Mouse (Mus musculus) lung, embryonic 14.5 days (tissue): ENCODE measurements at regions not wholly inside any gene's neighbourhood (a gene's known extent, or its start where the extent isn't known, plus 50 kb on each side); places are given as distances from the start of the nearest gene placed in this dataset.

Experiments
- ATAC-seq: fragments of 200-750 bp; cut with Nextera tagmentation; 2 replicates; pipeline ENCODE4 v1.8.0; 2017; ENCODE audit warnings: mild to moderate bottlenecking, moderate TSS enrichment, moderate library complexity; ENCODE audit not compliant: insufficient read depth
- DNase-seq: peaks from one replicate; pipeline ENCODE4 v3.0.0-alpha.2; 2015
- H3K27ac ChIP-seq: fragments of 300-500 bp; sonication (generic); 2 replicates; pipeline ENCODE4 v1.5.1; 2014; ENCODE audit warnings: low read depth, mild to moderate bottlenecking, moderate library complexity
- H3K27me3 ChIP-seq: fragments of 300-500 bp; sonication (generic); 2 replicates; pipeline ENCODE4 v1.6.1; 2014; ENCODE audit warnings: low read length, control low read depth; ENCODE audit not compliant: insufficient read depth
- H3K36me3 ChIP-seq: fragments of 300-500 bp; sonication (generic); 2 replicates; pipeline ENCODE4 v1.6.1; 2014; ENCODE audit warnings: control low read depth; ENCODE audit not compliant: insufficient read depth
- H3K4me1 ChIP-seq: fragments of 300-500 bp; sonication (generic); 2 replicates; pipeline ENCODE4 v1.6.1; 2014; ENCODE audit warnings: antibody characterized with exemption, control low read depth; ENCODE audit not compliant: insufficient read depth
- H3K4me2 ChIP-seq: fragments of 300-500 bp; sonication (generic); 2 replicates; pipeline ENCODE4 v1.6.1; 2014; ENCODE audit warnings: mild to moderate bottlenecking
- H3K4me3 ChIP-seq: fragments of 300-500 bp; sonication (generic); 2 replicates; pipeline ENCODE4 v1.5.1; 2014; ENCODE audit warnings: low read depth, low read length
- H3K9ac ChIP-seq: fragments of 300-500 bp; sonication (generic); 2 replicates; pipeline ENCODE4 v1.6.1; 2014
- H3K9me3 ChIP-seq: fragments of 300-500 bp; sonication (generic); 2 replicates; pipeline ENCODE4 v1.6.1; 2016; ENCODE audit warnings: low read depth, low read length, control low read depth
- CTCF ChIP-seq: IDR thresholded peaks from 2 replicates; pipeline ENCODE4 v1.5.1; 2016; ENCODE audit warnings: antibody characterized with exemption, low read depth
- WGBS: fragments of 180-500 bp; shearing (Covaris S2); extraction: QIAGEN DNeasy Blood & Tissue Kit; methylation state at CpG from one replicate; pipeline ENCODE4 v1.1.7; 2014; 5-methylcytosine and 5-hydroxymethylcytosine counted together

DNA sequence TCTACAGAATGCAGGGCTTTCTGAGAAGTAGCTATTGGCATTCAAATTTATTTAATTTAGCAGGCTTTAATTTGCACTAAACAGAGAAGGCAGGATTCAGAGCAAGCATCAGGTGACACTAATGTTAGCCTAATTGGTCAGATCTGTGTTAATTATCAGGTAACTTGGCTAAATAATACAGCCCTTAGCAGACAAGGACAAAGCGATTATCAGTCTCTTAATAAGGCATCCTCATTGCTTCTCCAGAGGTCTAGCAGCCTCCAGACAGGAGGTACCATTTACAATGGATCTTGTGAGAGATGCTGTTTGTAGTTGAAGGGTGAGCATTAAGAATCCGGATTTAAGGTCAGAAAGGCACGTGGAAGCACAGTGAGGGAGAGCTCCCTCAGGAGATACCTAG is 253.7 kb upstream of the Fam92a start:
- Histone ChIP-seq H3K27me3 (no peaks in the 10 kb centered on the region), H3K27ac (no peak overlapping the region), H3K9me3 (no peaks in the 10 kb centered on the region), H3K4me2 (no peak overlapping the region), H3K9ac (no peak overlapping the region), H3K4me3 (no peak overlapping the region), H3K4me1 (no peaks in the 10 kb centered on the region), H3K36me3 (no peaks in the 10 kb centered on the region)
- 50% methylated on average over 3 of the region's 3 CpGs for WGBS
- no peak for TF ChIP-seq CTCF
- no peak for ATAC-seq
- DNase-seq = no peak

GRCm38 (mm10) chr4:12421628-12422319 is 250.0 kb upstream of the Fam92a start:
- DNase-seq = peak; percentile 30
- no peak overlapping the region for H3K9ac ChIP-seq
- no peak overlapping the region for H3K4me2 ChIP-seq
- H3K4me1 ChIP-seq = no peaks in the 10 kb centered on the region
- no peaks in the 10 kb centered on the region for H3K27me3 ChIP-seq
- no peak for TF ChIP-seq CTCF
- H3K9me3 ChIP-seq = no peaks in the 10 kb centered on the region
- H3K4me3 ChIP-seq = no peak overlapping the region
- ATAC-seq = no peak
- 56% methylated on average over 16 of the region's 16 CpGs for WGBS
- no peak overlapping the region for H3K27ac ChIP-seq
- no peaks in the 10 kb centered on the region for H3K36me3 ChIP-seq

GRCm38 (mm10) chr4:12418086-12418485 is 246.3 kb upstream of the Fam92a start:
- Histone ChIP-seq H3K9ac (no peak overlapping the region), H3K36me3 (no peaks in the 10 kb centered on the region), H3K9me3 (no peaks in the 10 kb centered on the region), H3K4me3 (no peak overlapping the region), H3K4me1 (no peaks in the 10 kb centered on the region), H3K27me3 (no peaks in the 10 kb centered on the region), H3K4me2 (no peak overlapping the region), H3K27ac (no peak overlapping the region)
- WGBS = 26% methylated on average over 3 of the region's 3 CpGs
- TF ChIP-seq CTCF = no peak
- ATAC-seq (peak; percentile 88), DNase-seq (peak; percentile 91)

DNA sequence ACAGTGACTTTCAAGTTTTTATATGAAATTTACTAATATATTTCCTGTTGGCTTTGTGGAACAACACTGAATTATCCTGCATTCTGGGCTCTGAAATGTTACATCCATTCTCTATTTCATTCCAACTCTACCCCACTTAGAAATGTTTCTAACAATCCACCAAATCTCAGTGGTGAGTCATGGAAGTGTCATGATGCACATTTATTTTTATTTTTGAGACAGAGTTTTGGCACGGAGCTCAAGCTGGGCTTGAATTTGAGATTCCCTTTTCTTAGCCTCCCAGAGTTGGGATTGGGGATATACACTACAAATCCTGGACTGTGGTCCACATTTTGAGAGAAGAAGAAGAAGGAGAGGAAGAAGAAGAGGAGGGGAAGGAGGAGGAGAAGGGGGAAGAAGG is 223.5 kb upstream of the Fam92a start:
- no peak overlapping the region for H3K9ac ChIP-seq
- no peak for TF ChIP-seq CTCF
- whole genome bisulfite sequencing = 67% methylated on average over 1 of the region's 1 CpGs
- H3K27ac ChIP-seq = no peak overlapping the region
- DNase-seq = no peak
- no peaks in the 10 kb centered on the region for H3K27me3 ChIP-seq
- H3K4me1 ChIP-seq = no peaks in the 10 kb centered on the region
- H3K4me3 ChIP-seq = no peak overlapping the region
- no peak overlapping the region for H3K4me2 ChIP-seq
- H3K9me3 ChIP-seq = no peaks in the 10 kb centered on the region
- ATAC-seq = no peak
- no peaks in the 10 kb centered on the region for H3K36me3 ChIP-seq

DNA sequence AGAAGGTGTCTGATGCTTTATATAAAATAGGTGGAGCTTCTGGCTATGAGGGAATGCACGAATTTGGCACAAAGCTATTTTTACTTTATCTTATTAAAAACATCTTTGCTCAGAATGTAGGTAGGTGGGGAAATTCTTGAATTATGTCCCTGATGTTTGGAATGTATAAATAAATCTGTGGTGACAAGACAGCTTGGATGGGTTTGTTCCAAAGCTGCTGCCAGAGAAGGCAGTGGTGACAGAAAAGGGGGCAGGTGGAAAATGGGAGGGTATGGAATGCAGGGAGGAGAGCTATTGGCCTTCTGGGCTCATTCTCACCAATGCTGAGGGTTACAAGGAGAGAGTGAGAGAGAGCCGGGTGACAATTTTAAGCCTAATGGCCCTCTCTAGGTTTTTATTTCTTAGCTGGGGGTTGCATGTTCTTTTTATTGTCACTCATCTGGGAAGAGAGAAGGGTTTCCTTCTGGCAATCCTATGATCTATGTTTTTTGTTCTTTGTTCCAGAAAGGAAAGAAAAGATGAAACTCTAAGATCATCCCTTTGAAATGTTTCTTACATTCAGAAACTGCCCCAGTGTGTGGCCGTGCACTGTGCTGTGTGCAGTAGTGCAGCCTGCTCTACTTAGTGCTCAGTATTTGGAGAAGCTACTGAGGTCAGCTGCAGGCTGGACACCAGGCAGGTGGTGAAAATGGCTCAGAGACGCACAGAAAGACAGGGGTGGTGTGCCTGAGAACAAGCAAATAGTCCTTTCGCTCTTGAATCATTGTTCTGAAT is 205.2 kb upstream of the Fam92a start:
- no peaks in the 10 kb centered on the region for H3K9me3 ChIP-seq
- H3K36me3 ChIP-seq = no peaks in the 10 kb centered on the region
- no peak for ATAC-seq
- no peak for TF ChIP-seq CTCF
- DNase-seq = no peak
- H3K27me3 ChIP-seq = no peaks in the 10 kb centered on the region
- H3K4me2 ChIP-seq = no peak overlapping the region
- 77% methylated on average over 5 of the region's 5 CpGs for WGBS
- no peak overlapping the region for H3K9ac ChIP-seq
- H3K4me3 ChIP-seq = no peak overlapping the region
- no peak overlapping the region for H3K27ac ChIP-seq
- H3K4me1 ChIP-seq = no peaks in the 10 kb centered on the region

DNA sequence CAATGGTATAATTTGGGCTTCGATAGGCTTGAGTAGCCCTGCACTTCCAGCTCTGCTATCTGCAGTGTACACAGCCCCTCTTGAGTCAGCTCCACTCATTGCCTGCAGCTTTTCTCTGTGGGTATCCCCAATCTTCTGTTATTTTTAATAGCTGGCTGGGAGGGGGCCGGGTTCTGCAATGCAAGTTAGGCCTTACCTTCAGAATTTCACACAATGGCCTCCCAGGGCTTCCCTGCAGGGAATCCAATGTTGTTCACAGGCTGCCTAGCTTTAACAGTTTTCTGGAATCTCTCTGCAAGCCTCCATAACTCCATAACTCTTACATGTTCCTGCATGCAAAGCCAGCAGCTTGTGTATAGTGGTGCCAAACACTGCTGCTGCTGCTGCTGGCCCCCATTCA is 197.7 kb upstream of the Fam92a start:
- Histone ChIP-seq H3K9me3 (no peaks in the 10 kb centered on the region), H3K27me3 (no peaks in the 10 kb centered on the region), H3K36me3 (no peaks in the 10 kb centered on the region), H3K4me2 (no peak overlapping the region), H3K27ac (no peak overlapping the region), H3K9ac (no peak overlapping the region), H3K4me1 (no peaks in the 10 kb centered on the region), H3K4me3 (no peak overlapping the region)
- 65% methylated on average over 2 of the region's 2 CpGs for WGBS
- DNase-seq = no peak
- ATAC-seq = no peak
- TF ChIP-seq CTCF = no peak

GRCm38 (mm10) chr4:12356992-12357634 is 185.3 kb upstream of the Fam92a start:
- Histone ChIP-seq H3K27ac (no peak overlapping the region), H3K27me3 (no peaks in the 10 kb centered on the region), H3K36me3 (no peaks in the 10 kb centered on the region), H3K4me3 (no peak overlapping the region), H3K9me3 (no peaks in the 10 kb centered on the region), H3K4me2 (no peak overlapping the region), H3K9ac (no peak overlapping the region), H3K4me1 (no peaks in the 10 kb centered on the region)
- DNase-seq (no peak), ATAC-seq (no peak)
- WGBS = 62% methylated on average over 2 of the region's 2 CpGs
- TF ChIP-seq CTCF = no peak
